Mouse (Mus musculus): ENCODE measurements around the gene Rbm10.

Rbm10 gene

DNA sequence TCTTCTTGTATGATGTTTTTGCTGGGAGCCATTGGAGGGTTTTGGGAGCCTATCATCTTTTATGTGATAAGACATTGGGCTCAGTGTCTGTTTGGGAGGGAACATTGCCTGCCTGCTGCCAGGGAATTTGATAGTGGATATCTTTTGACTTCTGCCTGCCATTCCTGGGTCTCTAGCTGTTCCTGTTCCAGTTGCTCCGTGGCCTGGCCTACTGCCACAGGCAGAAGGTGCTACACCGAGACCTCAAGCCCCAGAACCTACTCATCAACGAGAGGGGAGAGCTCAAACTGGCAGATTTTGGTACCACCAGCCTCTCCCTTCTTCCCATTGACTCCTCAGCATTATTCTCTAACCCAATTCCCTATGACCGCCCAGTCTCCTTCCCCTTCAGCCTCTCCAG, 78.5 kb downstream of the Rbm10 start:
- DNase-seq (ENCODE audit: extremely low spot score, low spot score) = no peak

Data from neural tube, embryonic 10.5 days (tissue).